Mouse (Mus musculus): ENCODE data around the gene Aurkc.
"Not testable (repeated sequence)": the region's sequence is repeated elsewhere in the genome, so short reads cannot be mapped to it uniquely, and the experiment has no call there.

DNA sequence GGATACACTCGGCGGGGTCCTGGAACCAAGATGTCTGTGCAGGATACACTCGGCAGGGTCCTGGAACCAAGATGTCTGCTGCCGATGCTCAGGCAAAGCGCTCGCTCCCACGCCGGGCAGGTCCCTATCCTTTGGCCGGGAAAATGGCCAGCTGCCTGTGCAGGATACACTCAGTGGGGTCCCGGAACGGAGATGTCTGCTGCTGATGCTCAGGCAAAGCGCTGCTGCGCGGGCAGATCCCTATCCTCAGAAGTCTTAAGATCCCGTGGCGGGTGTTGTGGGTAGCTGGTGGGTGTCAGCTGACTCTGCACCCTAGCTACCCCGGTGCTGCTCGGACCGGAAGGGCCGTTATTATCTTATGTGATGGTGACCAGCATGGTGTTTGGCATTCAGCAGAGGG lies 47.0 kb upstream of the Aurkc start:
- not testable (repeated sequence) for TF ChIP-seq CTCF (IDR thresholded peaks at IDR 0.05; ENCODE audit: extremely low read depth, insufficient read length, insufficient replicate concordance, low read depth, low read length); POLR2A (IDR thresholded peaks at IDR 0.05; ENCODE audit: low read depth, low read length)

Measured in small intestine, adult 2 months (tissue).